Mouse (Mus musculus): ENCODE data around the gene Epn2.

GRCm38 (mm10) chr11:61490944-61491520 is 88.5 kb downstream of the Epn2 start:
- TF ChIP-seq POLR2A (IDR thresholded peaks at IDR 0.05; ENCODE audit: control insufficient read depth, extremely low read depth, insufficient read depth, low read length, poor library complexity) (no peak), CTCF (IDR thresholded peaks at IDR 0.05; ENCODE audit: borderline replicate concordance, control insufficient read depth, extremely low read depth, insufficient read depth, low read length, poor library complexity) (no peak)
